Mouse (Mus musculus) CH12.LX (cell line): ENCODE results near the gene Ccdc167.

Experiments used
- CTCF ChIP-seq, 2 experiments: IDR thresholded peaks in 1 of 2; conservative IDR thresholded peaks in 1 of 2; 2 replicates each; pipeline ENCODE4 v1.5.1; 2011 to 2012; ENCODE audit warnings: low read depth in 2 of 2, low read length in 2 of 2, improper control_type of control experiment in 1 of 2, inconsistent platforms in 1 of 2, mild to moderate bottlenecking in 1 of 2, moderate library complexity in 1 of 2
- JUN ChIP-seq: IDR thresholded peaks from 2 replicates; pipeline ENCODE4 v1.6.1; 2011; ENCODE audit warnings: low read depth, mild to moderate bottlenecking, low read length, improper control_type of control experiment, moderate library complexity; ENCODE audit not compliant: insufficient read depth
- ZMIZ1 ChIP-seq: IDR thresholded peaks from 2 replicates; pipeline ENCODE4 v1.6.1; 2012; ENCODE audit warnings: low read depth, mild to moderate bottlenecking, inconsistent platforms, low read length, improper control_type of control experiment

GRCm38 (mm10) chr17:29637377-29637776 lies 79.5 kb downstream of the Ccdc167 start:
- TF ChIP-seq CTCF (conservative IDR thresholded peaks at IDR 0.05 in 1 of 2, IDR thresholded peaks at IDR 0.05 in 1 of 2; ENCODE audit: low read depth in 2 of 2, low read length in 2 of 2): no peak
- TF ChIP-seq ZMIZ1: no peak
- no peak for TF ChIP-seq JUN
